Mouse (Mus musculus) heart, adult 2 months (tissue): Measurements from ENCODE around the gene Nes. TPM values are rescaled to one million over a fixed set of nuclear protein-coding genes. Genes with fewer than 3 reads are reported as not detected.

Experiments used
- DNase-seq, 2 experiments: peaks; one replicate each; pipeline ENCODE4 v3.0.0; 2021
- H3K27ac ChIP-seq: fragments of 200-600 bp; 2 replicates; pipeline ENCODE4 v1.8.1; 2022
- H3K27me3 ChIP-seq: fragments of 200-500 bp; 2 replicates; pipeline ENCODE4 v1.6.1; 2012; ENCODE audit warnings: mild to moderate bottlenecking, low read length, inconsistent platforms, mixed read lengths; ENCODE audit not compliant: control insufficient read depth, insufficient read depth
- H3K36me3 ChIP-seq: fragments of 200-500 bp; 2 replicates; pipeline ENCODE4 v1.6.1; 2012; ENCODE audit warnings: low read length, inconsistent platforms; ENCODE audit not compliant: control insufficient read depth, insufficient read depth
- H3K4me1 ChIP-seq: fragments of 200-500 bp; 2 replicates; pipeline ENCODE4 v1.6.1; 2011; ENCODE audit warnings: low read length; ENCODE audit not compliant: control insufficient read depth, insufficient read depth
- H3K4me3 ChIP-seq: fragments of 200-600 bp; 2 replicates; pipeline ENCODE4 v1.8.1; 2022
- H3K79me2 ChIP-seq: fragments of 200-500 bp; replicated peaks from 2 replicates; pipeline ENCODE4 v1.6.1; 2012; ENCODE audit warnings: mild to moderate bottlenecking, inconsistent platforms, low read length, moderate library complexity, mixed read lengths; ENCODE audit not compliant: control insufficient read depth, insufficient read depth
- H3K9ac ChIP-seq: fragments of 200-500 bp; 2 replicates; pipeline ENCODE4 v1.6.1; 2012; ENCODE audit warnings: low read depth, mild to moderate bottlenecking, control low read depth, inconsistent platforms, low read length, mixed read lengths
- CTCF ChIP-seq: fragments of 200-600 bp; IDR thresholded peaks from 2 replicates; pipeline ENCODE4 v1.8.1; 2022; ENCODE audit warnings: antibody characterized with exemption, mild to moderate bottlenecking, moderate library complexity
- EP300 ChIP-seq: fragments of 200-500 bp; IDR thresholded peaks from 2 replicates; pipeline ENCODE4 v1.6.1; 2011; ENCODE audit warnings: low read depth, low read length, control low read depth; ENCODE audit not compliant: insufficient read depth
- POLR2A ChIP-seq: fragments of 200-500 bp; IDR thresholded peaks from 2 replicates; pipeline ENCODE4 v1.6.1; 2011; ENCODE audit warnings: mild to moderate bottlenecking, low read depth, low read length, control low read depth; ENCODE audit not compliant: insufficient read depth
- WGBS: fragments of 180-500 bp; shearing (Covaris S2); methylation state at CpG from one replicate; pipeline ENCODE4 v1.1.7; 2018; 5-methylcytosine and 5-hydroxymethylcytosine counted together
- intact Hi-C: fragments of 180-260 bp; cut with DNase I; formaldehyde crosslinking; loops from one replicate; pipeline ENCODE4 v1.15.1; 2025
- polyA plus RNA-seq: library from polyadenylated mRNA; depleted of rRNA; stranded (reverse); fragments of >200 nt; gene quantifications from 2 replicates; pipeline ENCODE4 v1.2.3, GENCODE M21; 2012
- total RNA-seq, 2 experiments: library from RNA; stranded (reverse); gene quantifications; 2 replicates each; pipeline ENCODE4 v1.2.3; 2021

Nes gene
- total and polyA plus RNA-seq, 3 experiments, result 6.2 to 22.8 (median 14.7) TPM

- no peak overlapping the region for H3K9ac ChIP-seq
- intact Hi-C loops, result no loop called here
Measured at GRCm38 (mm10) chr3:87958056-87958455, 12.8 kb upstream of the Nes start.

DNA sequence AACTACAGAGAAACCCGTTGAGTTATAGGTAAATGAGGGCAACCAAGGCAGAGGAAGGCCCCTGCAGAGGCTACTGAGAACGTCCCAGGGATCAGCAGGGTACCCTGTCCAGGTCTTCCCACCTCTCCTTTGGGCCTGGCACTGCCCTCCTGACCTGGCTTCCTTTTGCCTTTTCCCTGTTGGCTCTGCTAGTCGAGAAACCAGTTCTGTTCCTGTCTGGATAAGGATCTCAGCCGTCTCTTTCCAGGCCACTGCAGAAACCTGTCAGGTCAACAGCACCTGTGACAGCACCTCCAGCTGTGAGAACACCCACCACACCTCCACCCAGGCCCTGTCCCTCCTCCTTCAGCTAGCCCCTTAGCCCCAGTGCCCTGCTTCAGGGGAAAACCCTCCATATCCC, 12.4 kb upstream of the Nes start:
- no peaks in the 10 kb centered on the region for H3K36me3 ChIP-seq
- H3K4me1 ChIP-seq, result no peaks in the 10 kb centered on the region
- DNase-seq, result no peak
- intact Hi-C loops, result no loop called here
- no peak for TF ChIP-seq EP300
- no peak overlapping the region for H3K4me3 ChIP-seq
- WGBS, result 46% methylated on average over 4 of the region's 4 CpGs
- no peak overlapping the region for H3K9ac ChIP-seq
- H3K27ac ChIP-seq, result no peak overlapping the region
- H3K27me3 ChIP-seq, result no peaks in the 10 kb centered on the region
- H3K79me2 ChIP-seq, result no peaks in the 10 kb centered on the region

More at GRCm38 (mm10) chr3:87958056-87958455, 12.8 kb upstream of the Nes start:
- WGBS, result 63% methylated on average over 1 of the region's 1 CpGs
- H3K27ac ChIP-seq, result no peak overlapping the region
- no peaks in the 10 kb centered on the region for H3K79me2 ChIP-seq
- DNase-seq, result no peak
- H3K27me3 ChIP-seq, result no peaks in the 10 kb centered on the region
- no peak for TF ChIP-seq POLR2A
- no peak for TF ChIP-seq EP300
- TF ChIP-seq CTCF, result no peak
- no peaks in the 10 kb centered on the region for H3K4me1 ChIP-seq
- H3K36me3 ChIP-seq, result no peaks in the 10 kb centered on the region
- no peak overlapping the region for H3K4me3 ChIP-seq

DNA sequence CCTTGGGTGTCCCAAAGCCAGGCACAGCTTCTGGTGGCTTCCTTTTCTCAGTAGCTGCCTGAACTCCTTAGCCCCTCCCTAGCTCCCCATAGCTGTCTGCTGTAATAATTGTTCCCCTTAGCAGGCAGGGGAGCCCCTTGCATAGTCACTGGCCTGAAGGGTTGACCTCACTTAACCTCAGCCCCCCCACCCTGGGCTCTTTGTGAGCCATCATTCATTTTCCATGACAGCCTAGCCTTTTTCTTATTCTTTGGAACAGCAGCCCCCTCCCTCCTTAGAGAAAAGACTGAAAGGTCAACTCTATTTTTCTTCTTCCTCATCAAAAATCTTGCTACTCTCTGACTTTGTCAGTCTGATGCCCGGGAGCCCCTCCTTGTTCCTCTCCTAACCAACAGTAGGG, 11.9 kb upstream of the Nes start:
- no peak overlapping the region for H3K4me3 ChIP-seq
- H3K27me3 ChIP-seq, result no peaks in the 10 kb centered on the region
- DNase-seq, result no peak
- H3K36me3 ChIP-seq, result no peaks in the 10 kb centered on the region
- TF ChIP-seq POLR2A, result no peak
- no peak for TF ChIP-seq EP300
- no peak for TF ChIP-seq CTCF
- H3K27ac ChIP-seq, result no peak overlapping the region
- no peaks in the 10 kb centered on the region for H3K4me1 ChIP-seq
- intact Hi-C loops, result no loop called here
- WGBS, result 87% methylated on average over 1 of the region's 1 CpGs
- H3K9ac ChIP-seq, result no peak overlapping the region
- H3K79me2 ChIP-seq, result no peaks in the 10 kb centered on the region

GRCm38 (mm10) chr3:87959371-87959770, 11.5 kb upstream of the Nes start:
- no peak for DNase-seq
- intact Hi-C loops, result no loop called here
- Histone ChIP-seq H3K4me3 (no peak overlapping the region), H3K36me3 (no peaks in the 10 kb centered on the region), H3K9ac (no peak overlapping the region), H3K27me3 (no peaks in the 10 kb centered on the region), H3K27ac (no peak overlapping the region), H3K79me2 (no peaks in the 10 kb centered on the region), H3K4me1 (no peaks in the 10 kb centered on the region)
- TF ChIP-seq EP300 (no peak), CTCF (no peak), POLR2A (no peak)
- 74% methylated on average over 7 of the region's 7 CpGs for WGBS

GRCm38 (mm10) chr3:87960191-87960585, 10.7 kb upstream of the Nes start:
- TF ChIP-seq POLR2A (no peak), EP300 (no peak), CTCF (no peak)
- no peaks in the 10 kb centered on the region for H3K36me3 ChIP-seq
- 18% methylated on average over 10 of the region's 10 CpGs for WGBS
- intact Hi-C loops, result no loop called here
- no peak for DNase-seq
- no peaks in the 10 kb centered on the region for H3K4me1 ChIP-seq
- H3K79me2 ChIP-seq, result no peaks in the 10 kb centered on the region
- H3K4me3 ChIP-seq, result peak overlapping the region; percentile 60
- H3K9ac ChIP-seq, result no peak overlapping the region; the same call in none of the 2 replicates
- peak overlapping the region; percentile 70 for H3K27ac ChIP-seq
- no peaks in the 10 kb centered on the region for H3K27me3 ChIP-seq

GRCm38 (mm10) chr3:87960586-87961191, 10.2 kb upstream of the Nes start:
- 1% methylated on average over 27 of the region's 27 CpGs for WGBS
- intact Hi-C loops, result loop anchor here (1.0 kb wide), 1 partner anchor 25 kb away; no protein-coding TSS in a partner anchor
- Histone ChIP-seq H3K27ac (peak overlapping the region; percentile 70), H3K9ac (peak overlapping the region; percentile 73), H3K36me3 (no peaks in the 10 kb centered on the region), H3K79me2 (no peaks in the 10 kb centered on the region), H3K4me3 (peak overlapping the region; percentile 60), H3K27me3 (no peaks in the 10 kb centered on the region), H3K4me1 (no peaks in the 10 kb centered on the region)
- peak; percentile 88 to 91 for DNase-seq
- TF ChIP-seq POLR2A (peak; percentile 31; the same call in 1 of the 2 replicates), CTCF (peak; percentile 82), EP300 (peak; percentile 69; the same call in 1 of the 2 replicates)
